Mouse (Mus musculus): ENCODE data around the gene Cilp2. TPM values are rescaled to one million over a fixed set of nuclear protein-coding genes. Genes with fewer than 3 reads are reported as not detected.
A peak's percentile ranks its signal among the peaks of the same experiment; 100 is the strongest.

The Cilp2 gene
- polyA plus RNA-seq, 1 experiment from 2014 or later = 3.1 TPM

- Histone ChIP-seq H3K36me3 (ENCODE audit: control insufficient read depth, insufficient read depth, low read length) (peaks cover 2% of the 10 kb centered on the region; the same call in 1 of the 2 replicates), H3K4me3 (replicated peaks; ENCODE audit: low read depth, low read length) (no peak overlapping the region), H3K4me1 (ENCODE audit: control insufficient read depth, insufficient read depth, low read length) (no peaks in the 10 kb centered on the region), H3K9ac (replicated peaks; ENCODE audit: low read length) (no peak overlapping the region), H3K9me3 (ENCODE audit: control insufficient read depth, low read length) (no peaks in the 10 kb centered on the region), H3K27me3 (ENCODE audit: control insufficient read depth, insufficient read depth, low read length) (no peaks in the 10 kb centered on the region), H3K27ac (replicated peaks; ENCODE audit: low read depth, low read length) (no peak overlapping the region), H3K4me2 (ENCODE audit: low read length) (no peak overlapping the region)
- DNase-seq (no peak), ATAC-seq (ENCODE audit: low FRiP score, low TSS enrichment) (no peak)
- 97% methylated on average over 10 of the region's 10 CpGs for WGBS
These were observed 33.6 kb downstream of the Cilp2 start for GRCm38 (mm10) chr8:69853869-69854268.

- H3K4me3 ChIP-seq (replicated peaks; ENCODE audit: low read depth, low read length) = no peak overlapping the region
- H3K9me3 ChIP-seq (ENCODE audit: control insufficient read depth, low read length) = no peaks in the 10 kb centered on the region
- 88% methylated on average over 7 of the region's 7 CpGs for WGBS
- H3K27ac ChIP-seq (replicated peaks; ENCODE audit: low read depth, low read length) = no peak overlapping the region
- ATAC-seq (ENCODE audit: low FRiP score, low TSS enrichment) (no peak), DNase-seq (no peak)
- H3K4me1 ChIP-seq (ENCODE audit: control insufficient read depth, insufficient read depth, low read length) = no peaks in the 10 kb centered on the region
- no peaks in the 10 kb centered on the region for H3K36me3 ChIP-seq (ENCODE audit: control insufficient read depth, insufficient read depth, low read length)
- no peaks in the 10 kb centered on the region for H3K27me3 ChIP-seq (ENCODE audit: control insufficient read depth, insufficient read depth, low read length)
- no peak overlapping the region for H3K9ac ChIP-seq (replicated peaks; ENCODE audit: low read length)
- H3K4me2 ChIP-seq (ENCODE audit: low read length) = no peak overlapping the region
These were observed 36.5 kb downstream of the Cilp2 start for GRCm38 (mm10) chr8:69850926-69851506.

GRCm38 (mm10) chr8:69849899-69850298 is 37.6 kb downstream of the Cilp2 start:
- Histone ChIP-seq H3K9ac (replicated peaks; ENCODE audit: low read length) (no peak overlapping the region), H3K9me3 (ENCODE audit: control insufficient read depth, low read length) (no peaks in the 10 kb centered on the region), H3K36me3 (ENCODE audit: control insufficient read depth, insufficient read depth, low read length) (no peaks in the 10 kb centered on the region), H3K4me1 (ENCODE audit: control insufficient read depth, insufficient read depth, low read length) (no peaks in the 10 kb centered on the region), H3K27ac (replicated peaks; ENCODE audit: low read depth, low read length) (no peak overlapping the region), H3K27me3 (ENCODE audit: control insufficient read depth, insufficient read depth, low read length) (no peaks in the 10 kb centered on the region), H3K4me2 (ENCODE audit: low read length) (no peak overlapping the region), H3K4me3 (replicated peaks; ENCODE audit: low read depth, low read length) (no peak overlapping the region)
- no peak for ATAC-seq (ENCODE audit: low FRiP score, low TSS enrichment)
- DNase-seq = no peak
- WGBS = 38% methylated on average over 3 of the region's 3 CpGs

GRCm38 (mm10) chr8:69848951-69849350 is 38.5 kb downstream of the Cilp2 start:
- 95% methylated on average over 8 of the region's 8 CpGs for WGBS
- no peaks in the 10 kb centered on the region for H3K36me3 ChIP-seq (ENCODE audit: control insufficient read depth, insufficient read depth, low read length)
- no peak overlapping the region for H3K4me2 ChIP-seq (ENCODE audit: low read length)
- H3K4me3 ChIP-seq (replicated peaks; ENCODE audit: low read depth, low read length) = no peak overlapping the region
- ATAC-seq (ENCODE audit: low FRiP score, low TSS enrichment) (no peak), DNase-seq (no peak)
- H3K4me1 ChIP-seq (ENCODE audit: control insufficient read depth, insufficient read depth, low read length) = no peaks in the 10 kb centered on the region
- H3K9me3 ChIP-seq (ENCODE audit: control insufficient read depth, low read length) = no peaks in the 10 kb centered on the region
- H3K27me3 ChIP-seq (ENCODE audit: control insufficient read depth, insufficient read depth, low read length) = no peaks in the 10 kb centered on the region
- H3K27ac ChIP-seq (replicated peaks; ENCODE audit: low read depth, low read length) = no peak overlapping the region
- no peak overlapping the region for H3K9ac ChIP-seq (replicated peaks; ENCODE audit: low read length)

GRCm38 (mm10) chr8:69847167-69848065 is 40.1 kb downstream of the Cilp2 start:
- Histone ChIP-seq H3K27me3 (ENCODE audit: control insufficient read depth, insufficient read depth, low read length) (no peaks in the 10 kb centered on the region), H3K9me3 (ENCODE audit: control insufficient read depth, low read length) (no peaks in the 10 kb centered on the region), H3K27ac (replicated peaks; ENCODE audit: low read depth, low read length) (no peak overlapping the region), H3K9ac (replicated peaks; ENCODE audit: low read length) (no peak overlapping the region), H3K36me3 (ENCODE audit: control insufficient read depth, insufficient read depth, low read length) (no peaks in the 10 kb centered on the region), H3K4me2 (ENCODE audit: low read length) (no peak overlapping the region), H3K4me1 (ENCODE audit: control insufficient read depth, insufficient read depth, low read length) (no peaks in the 10 kb centered on the region), H3K4me3 (replicated peaks; ENCODE audit: low read depth, low read length) (no peak overlapping the region)
- WGBS = 85% methylated on average over 3 of the region's 3 CpGs
- DNase-seq (no peak), ATAC-seq (ENCODE audit: low FRiP score, low TSS enrichment) (no peak)

- Histone ChIP-seq H3K4me3 (replicated peaks; ENCODE audit: low read depth, low read length) (no peak overlapping the region), H3K9ac (replicated peaks; ENCODE audit: low read length) (no peak overlapping the region), H3K4me1 (ENCODE audit: control insufficient read depth, insufficient read depth, low read length) (peaks cover 6% of the 10 kb centered on the region; the same call in 1 of the 2 replicates), H3K36me3 (ENCODE audit: control insufficient read depth, insufficient read depth, low read length) (peaks cover 15% of the 10 kb centered on the region), H3K27ac (replicated peaks; ENCODE audit: low read depth, low read length) (no peak overlapping the region), H3K27me3 (ENCODE audit: control insufficient read depth, insufficient read depth, low read length) (no peaks in the 10 kb centered on the region), H3K4me2 (ENCODE audit: low read length) (no peak overlapping the region), H3K9me3 (ENCODE audit: control insufficient read depth, low read length) (no peaks in the 10 kb centered on the region)
- DNase-seq (no peak), ATAC-seq (ENCODE audit: low FRiP score, low TSS enrichment) (no peak)
- WGBS = 84% methylated on average over 8 of the region's 8 CpGs
These were observed 50.3 kb downstream of the Cilp2 start for GRCm38 (mm10) chr8:69837057-69837682.

- ATAC-seq (ENCODE audit: low FRiP score, low TSS enrichment) = peak; percentile 98
- H3K27ac ChIP-seq (replicated peaks; ENCODE audit: low read depth, low read length) = peak within 1 kb of the TSS; percentile 83
- no peaks in the 10 kb centered on the region for H3K27me3 ChIP-seq (ENCODE audit: control insufficient read depth, insufficient read depth, low read length)
- H3K9me3 ChIP-seq (ENCODE audit: control insufficient read depth, low read length) = no peaks in the 10 kb centered on the region
- H3K4me2 ChIP-seq (ENCODE audit: low read length) = peak within 1 kb of the TSS; percentile 84
- H3K36me3 ChIP-seq (ENCODE audit: control insufficient read depth, insufficient read depth, low read length) = peaks cover 15% of the 10 kb centered on the region; the same call in 1 of the 2 replicates
- H3K4me1 ChIP-seq (ENCODE audit: control insufficient read depth, insufficient read depth, low read length) = peaks cover 10% of the 10 kb centered on the region; the same call in 1 of the 2 replicates
- 0% methylated on average over 38 of the region's 38 CpGs for WGBS
- peak within 1 kb of the TSS; percentile 71 for H3K9ac ChIP-seq (replicated peaks; ENCODE audit: low read length)
- H3K4me3 ChIP-seq (replicated peaks; ENCODE audit: low read depth, low read length) = peak within 1 kb of the TSS; percentile 69
- peak; percentile 98 for DNase-seq
These were observed 55.1 kb downstream of the Cilp2 start, which contains the start of gene Pbx4 for GRCm38 (mm10) chr8:69832298-69832853. TSS of gene Pbx4 (plus strand) at chr8:69832491.

Measured in midbrain, embryonic 14.5 days (tissue).